In genomic region chr2:37760633-37761032, GRCm38 (mm10) we compare ENCODE assay signal across 22 mouse cellular contexts. TPM values are rescaled to one million over a fixed set of nuclear protein-coding genes. Genes with fewer than 3 reads are reported as not detected.
A peak's percentile ranks its signal among the peaks of the same experiment; 100 is the strongest.
DNase-seq lines count a peak whose midpoint lies in the region; ATAC-seq and TF ChIP-seq lines count a peak whose summit lies in the region.
"Had no signal": no experiment of that assay in that cellular context is flagged by ENCODE, and none has a peak within 500 bp of the region (broad histone marks: within the 10 kb centered on the region; RNA-seq: fewer than 3 reads in every experiment).

No protein-coding gene starts in this region.

- no peak for ATAC-seq in neural tube, embryonic 15.5 days (ENCODE audit: low FRiP score)
- ATAC-seq: activated CD4-positive, CD25-positive, alpha-beta regulatory T cell, adult 4 months; forebrain, embryonic 13.5 days; forebrain, postnatal 0 days had no signal

- H3K27me3 ChIP-seq in thymus, adult 2 months (ENCODE audit: control insufficient read depth, insufficient read depth, low read length): no peaks in the 10 kb centered on the region
- H3K27me3 ChIP-seq in neural tube, embryonic 15.5 days (replicated peaks): no peaks in the 10 kb centered on the region
- H3K27me3 ChIP-seq: CH12.LX; heart, embryonic 12.5 days had no signal

- no peaks in the 10 kb centered on the region for H3K9me3 ChIP-seq in neural tube, embryonic 15.5 days (replicated peaks)
- H3K9me3 ChIP-seq: embryonic facial prominence, embryonic 10.5 days; forebrain, embryonic 13.5 days; heart, embryonic 12.5 days; hindbrain, embryonic 10.5 days had no signal

- no peak overlapping the region for H3K27ac ChIP-seq in thymus, adult 2 months (ENCODE audit: control insufficient read depth, insufficient read depth, low read length)
- H3K27ac ChIP-seq in cortical plate, adult 2 months (ENCODE audit: insufficient read depth, low read length): 0 out of 2 replicates have a peak overlapping the region, but pooled peaks have one; percentile 11
- H3K27ac ChIP-seq in neural tube, embryonic 15.5 days (replicated peaks): no peak overlapping the region
- H3K27ac ChIP-seq: embryonic facial prominence, embryonic 10.5 days; forebrain, embryonic 13.5 days; heart, adult 2 months; hindbrain, embryonic 14.5 days had no signal

- peak; percentile 34 for DNase-seq in thymus, adult 2 months
- no peak for DNase-seq in thymus, adult 18-20 months
- peak; percentile 69 for DNase-seq in thymus, postnatal 14 days
- DNase-seq in layer of hippocampus, postnatal 36 days: no peak
- no peak for DNase-seq in ovary, postnatal 10 days (ENCODE audit: low spot score)
- DNase-seq: adrenal gland, postnatal 14 days; cerebellum, adult 11-12 months; cerebellum, adult 9-10 months; cerebellum, postnatal 36 days; forebrain, postnatal 0 days; gastrocnemius, postnatal 14 days; heart, adult 2 months had no signal

- no peak for TF ChIP-seq CTCF in thymus, adult 2 months (IDR thresholded peaks at IDR 0.05; ENCODE audit: borderline replicate concordance, control insufficient read depth, extremely low read depth, insufficient read depth, low read length, poor library complexity)
- no peak for TF ChIP-seq CTCF in cortical plate, adult 2 months (IDR thresholded peaks at IDR 0.05; ENCODE audit: extremely low read depth, insufficient read depth, low read length)

- H3K4me3 ChIP-seq in thymus, adult 2 months (ENCODE audit: control insufficient read depth, insufficient read depth, low read length): no peak overlapping the region
- H3K4me3 ChIP-seq in cortical plate, adult 2 months (ENCODE audit: insufficient read depth, low read length): no peak overlapping the region
- H3K4me3 ChIP-seq in neural tube, embryonic 15.5 days (replicated peaks): no peak overlapping the region
- H3K4me3 ChIP-seq: embryonic facial prominence, embryonic 10.5 days; forebrain, embryonic 13.5 days; heart, adult 2 months; heart, embryonic 12.5 days; hindbrain, embryonic 10.5 days had no signal

- H3K4me1 ChIP-seq in thymus, adult 2 months (replicated peaks; ENCODE audit: control insufficient read depth, insufficient read depth, low read length): peaks cover 41% of the 10 kb centered on the region
- H3K4me1 ChIP-seq in cortical plate, adult 2 months (ENCODE audit: control insufficient read depth, insufficient read depth, low read length): peaks cover 7% of the 10 kb centered on the region; the same call in 1 of the 2 replicates
- peaks cover 38% of the 10 kb centered on the region for H3K4me1 ChIP-seq in neural tube, embryonic 15.5 days

- no peak overlapping the region for H3K9ac ChIP-seq in neural tube, embryonic 15.5 days (replicated peaks)
- H3K9ac ChIP-seq: forebrain, embryonic 13.5 days; forebrain, postnatal 0 days; heart, embryonic 12.5 days; hindbrain, embryonic 14.5 days had no signal

- WGBS in thymus, adult 2 months: 39% methylated on average over 6 of the region's 6 CpGs
- WGBS in neural tube, embryonic 15.5 days: 32% methylated on average over 6 of the region's 6 CpGs

- no peaks in the 10 kb centered on the region for H3K36me3 ChIP-seq in thymus, adult 2 months (ENCODE audit: control insufficient read depth, insufficient read depth, low read length)
- H3K36me3 ChIP-seq in neural tube, embryonic 15.5 days: no peaks in the 10 kb centered on the region
- H3K36me3 ChIP-seq: embryonic facial prominence, embryonic 10.5 days; heart, embryonic 12.5 days; hindbrain, embryonic 10.5 days had no signal

- TF ChIP-seq POLR2A in thymus, adult 2 months (IDR thresholded peaks at IDR 0.05; ENCODE audit: control insufficient read depth, extremely low read depth, insufficient read depth, low read length, poor library complexity): no peak
- TF ChIP-seq POLR2A in cortical plate, adult 2 months (IDR thresholded peaks at IDR 0.05; ENCODE audit: extremely low read depth, insufficient read depth, low read length): no peak

- no peak overlapping the region for H3K4me2 ChIP-seq in neural tube, embryonic 15.5 days
- H3K4me2 ChIP-seq: forebrain, embryonic 13.5 days; heart, embryonic 12.5 days; hindbrain, embryonic 14.5 days had no signal

RNA-seq across cellular contexts. Expression of gene Crb2, which starts 15.4 kb away (rescaled TPM):
- 0.17 and 0.38 TPM in 2 replicates for polyA plus RNA-seq in thymus, adult 2 months (2012; rRNA removed)
- 1.7 and 2.0 TPM in 2 replicates for polyA plus RNA-seq in cortical plate, adult 2 months (2012; rRNA removed)
- polyA plus RNA-seq in neural tube, embryonic 15.5 days (2015; fragmentation: Nextera tagmentation; extraction: Ambion mirVana): 2.5 and 2.6 TPM in 2 replicates
- 1 to 10 TPM; 3.3 TPM for total RNA-seq in layer of hippocampus, postnatal 36 days (2021)
- total RNA-seq: MEL had no signal

RNA-seq across cellular contexts. Expression of gene Strbp, which starts 57.0 kb away (rescaled TPM):
- polyA plus RNA-seq in thymus, adult 2 months (2012; rRNA removed): 10.6 and 12.7 TPM in 2 replicates
- 73.4 and 80.3 TPM in 2 replicates for polyA plus RNA-seq in cortical plate, adult 2 months (2012; rRNA removed)
- polyA plus RNA-seq in neural tube, embryonic 15.5 days (2015; fragmentation: Nextera tagmentation; extraction: Ambion mirVana): 87.0 and 98.3 TPM in 2 replicates
- 100 to 1,000 TPM; 180 to 181 TPM for total RNA-seq in layer of hippocampus, postnatal 36 days (2021)

Comparison
In these comparisons a context has a peak if more than half of its experiments do, and no peak if none do; other contexts are left out.
1. DNase-seq: peak in thymus, adult 2 months (single experiment) and thymus, postnatal 14 days (single experiment); none in thymus, adult 18-20 months (0 of 2), layer of hippocampus, postnatal 36 days (0 of 2) and ovary, postnatal 10 days (single experiment).